Mouse (Mus musculus): ENCODE results near the gene Mgme1. TPM values are rescaled to one million over a fixed set of nuclear protein-coding genes. Genes with fewer than 3 reads are reported as not detected.

Mgme1 gene
- polyA plus RNA-seq, 1 experiment from 2014 or later = 11.3 TPM

GRCm38 (mm10) chr2:144268446-144269305 lies 1.8 kb upstream of the Mgme1 start:
- WGBS = 7% methylated on average over 6 of the region's 6 CpGs
- H3K9ac ChIP-seq (replicated peaks; ENCODE audit: low read depth, low read length) = 0 out of 2 replicates have a peak overlapping the region, but pooled peaks have one; percentile 17
- H3K27ac ChIP-seq (ENCODE audit: low read depth, low read length) = no peak overlapping the region
- H3K4me3 ChIP-seq (ENCODE audit: low read depth, low read length) = peak overlapping the region; percentile 88
- peaks cover 19% of the 10 kb centered on the region for H3K4me1 ChIP-seq (ENCODE audit: control insufficient read depth, insufficient read depth, low read length)
- no peak for ATAC-seq (ENCODE audit: low read depth)
- no peaks in the 10 kb centered on the region for H3K9me3 ChIP-seq (ENCODE audit: control insufficient read depth, low read length)
- H3K27me3 ChIP-seq (ENCODE audit: control insufficient read depth, insufficient read depth, low read length) = no peaks in the 10 kb centered on the region
- H3K4me2 ChIP-seq (ENCODE audit: low read depth, low read length) = peak overlapping the region; percentile 56
- H3K36me3 ChIP-seq (ENCODE audit: control insufficient read depth, insufficient read depth, low read length) = no peaks in the 10 kb centered on the region

- Histone ChIP-seq H3K27me3 (ENCODE audit: control insufficient read depth, insufficient read depth, low read length) (no peaks in the 10 kb centered on the region), H3K4me1 (ENCODE audit: control insufficient read depth, insufficient read depth, low read length) (peaks cover 19% of the 10 kb centered on the region), H3K27ac (ENCODE audit: low read depth, low read length) (no peak overlapping the region), H3K36me3 (ENCODE audit: control insufficient read depth, insufficient read depth, low read length) (no peaks in the 10 kb centered on the region), H3K9me3 (ENCODE audit: control insufficient read depth, low read length) (no peaks in the 10 kb centered on the region), H3K4me3 (ENCODE audit: low read depth, low read length) (peak overlapping the region; percentile 88), H3K9ac (replicated peaks; ENCODE audit: low read depth, low read length) (peak overlapping the region; percentile 86; the same call in 1 of the 2 replicates), H3K4me2 (ENCODE audit: low read depth, low read length) (peak overlapping the region; percentile 56)
- no peak for ATAC-seq (ENCODE audit: low read depth)
- under 1% methylated on average over 11 of the region's 11 CpGs for WGBS
These were observed 1.2 kb upstream of the Mgme1 start for GRCm38 (mm10) chr2:144269306-144269650.

GRCm38 (mm10) chr2:144269679-144270475 lies 586 bp upstream of the Mgme1 start:
- no peak for ATAC-seq (ENCODE audit: low read depth)
- Histone ChIP-seq H3K4me2 (ENCODE audit: low read depth, low read length) (peak overlapping the region; percentile 56), H3K36me3 (ENCODE audit: control insufficient read depth, insufficient read depth, low read length) (no peaks in the 10 kb centered on the region), H3K27me3 (ENCODE audit: control insufficient read depth, insufficient read depth, low read length) (no peaks in the 10 kb centered on the region), H3K9me3 (ENCODE audit: control insufficient read depth, low read length) (no peaks in the 10 kb centered on the region), H3K9ac (replicated peaks; ENCODE audit: low read depth, low read length) (peak overlapping the region; percentile 86), H3K4me1 (ENCODE audit: control insufficient read depth, insufficient read depth, low read length) (peaks cover 19% of the 10 kb centered on the region), H3K27ac (ENCODE audit: low read depth, low read length) (peak overlapping the region; percentile 91), H3K4me3 (ENCODE audit: low read depth, low read length) (peak overlapping the region; percentile 88)
- under 1% methylated on average over 31 of the region's 33 CpGs for WGBS

GRCm38 (mm10) chr2:144272088-144272487 lies 1.6 kb downstream of the Mgme1 start:
- no peak overlapping the region for H3K4me2 ChIP-seq (ENCODE audit: low read depth, low read length)
- 96% methylated on average over 12 of the region's 12 CpGs for WGBS

GRCm38 (mm10) chr2:144274741-144275140 lies 4.3 kb downstream of the Mgme1 start:
- H3K9me3 ChIP-seq (ENCODE audit: control insufficient read depth, low read length) = no peaks in the 10 kb centered on the region
- no peak overlapping the region for H3K4me3 ChIP-seq (ENCODE audit: low read depth, low read length)
- H3K9ac ChIP-seq (replicated peaks; ENCODE audit: low read depth, low read length) = no peak overlapping the region
- 0 out of 2 replicates have a peak, but pooled peaks cover 2% of the 10 kb centered on the region for H3K36me3 ChIP-seq (ENCODE audit: control insufficient read depth, insufficient read depth, low read length)
- 66% methylated on average over 8 of the region's 8 CpGs for WGBS
- no peak overlapping the region for H3K27ac ChIP-seq (ENCODE audit: low read depth, low read length)
- no peak for ATAC-seq (ENCODE audit: low read depth)
- H3K4me1 ChIP-seq (ENCODE audit: control insufficient read depth, insufficient read depth, low read length) = no peaks in the 10 kb centered on the region
- no peak overlapping the region for H3K4me2 ChIP-seq (ENCODE audit: low read depth, low read length)
- no peaks in the 10 kb centered on the region for H3K27me3 ChIP-seq (ENCODE audit: control insufficient read depth, insufficient read depth, low read length)

More at GRCm38 (mm10) chr2:144272088-144272487, 1.6 kb downstream of the Mgme1 start:
- Histone ChIP-seq H3K9me3 (ENCODE audit: control insufficient read depth, low read length) (no peaks in the 10 kb centered on the region), H3K36me3 (ENCODE audit: control insufficient read depth, insufficient read depth, low read length) (no peaks in the 10 kb centered on the region), H3K4me1 (ENCODE audit: control insufficient read depth, insufficient read depth, low read length) (peaks cover 19% of the 10 kb centered on the region), H3K27me3 (ENCODE audit: control insufficient read depth, insufficient read depth, low read length) (no peaks in the 10 kb centered on the region), H3K4me3 (ENCODE audit: low read depth, low read length) (no peak overlapping the region), H3K9ac (replicated peaks; ENCODE audit: low read depth, low read length) (no peak overlapping the region), H3K27ac (ENCODE audit: low read depth, low read length) (no peak overlapping the region)
- no peak for ATAC-seq (ENCODE audit: low read depth)

GRCm38 (mm10) chr2:144276885-144277284 lies 6.4 kb downstream of the Mgme1 start:
- H3K9ac ChIP-seq (replicated peaks; ENCODE audit: low read depth, low read length) = no peak overlapping the region
- H3K4me3 ChIP-seq (ENCODE audit: low read depth, low read length) = no peak overlapping the region
- H3K9me3 ChIP-seq (ENCODE audit: control insufficient read depth, low read length) = no peaks in the 10 kb centered on the region
- no peaks in the 10 kb centered on the region for H3K4me1 ChIP-seq (ENCODE audit: control insufficient read depth, insufficient read depth, low read length)
- H3K27me3 ChIP-seq (ENCODE audit: control insufficient read depth, insufficient read depth, low read length) = no peaks in the 10 kb centered on the region
- H3K36me3 ChIP-seq (ENCODE audit: control insufficient read depth, insufficient read depth, low read length) = 0 out of 2 replicates have a peak, but pooled peaks cover 2% of the 10 kb centered on the region
- 95% methylated on average over 3 of the region's 3 CpGs for WGBS
- H3K4me2 ChIP-seq (ENCODE audit: low read depth, low read length) = no peak overlapping the region
- no peak overlapping the region for H3K27ac ChIP-seq (ENCODE audit: low read depth, low read length)
- no peak for ATAC-seq (ENCODE audit: low read depth)

GRCm38 (mm10) chr2:144279742-144280141 lies 9.3 kb downstream of the Mgme1 start:
- no peaks in the 10 kb centered on the region for H3K27me3 ChIP-seq (ENCODE audit: control insufficient read depth, insufficient read depth, low read length)
- H3K4me1 ChIP-seq (ENCODE audit: control insufficient read depth, insufficient read depth, low read length) = no peaks in the 10 kb centered on the region
- no peaks in the 10 kb centered on the region for H3K9me3 ChIP-seq (ENCODE audit: control insufficient read depth, low read length)
- H3K27ac ChIP-seq (ENCODE audit: low read depth, low read length) = no peak overlapping the region
- no peak for ATAC-seq (ENCODE audit: low read depth)
- 57% methylated on average over 5 of the region's 5 CpGs for WGBS
- H3K36me3 ChIP-seq (ENCODE audit: control insufficient read depth, insufficient read depth, low read length) = 0 out of 2 replicates have a peak, but pooled peaks cover 2% of the 10 kb centered on the region
- no peak overlapping the region for H3K4me2 ChIP-seq (ENCODE audit: low read depth, low read length)
- no peak overlapping the region for H3K9ac ChIP-seq (replicated peaks; ENCODE audit: low read depth, low read length)
- no peak overlapping the region for H3K4me3 ChIP-seq (ENCODE audit: low read depth, low read length)

- Histone ChIP-seq H3K9ac (replicated peaks; ENCODE audit: low read depth, low read length) (no peak overlapping the region), H3K4me2 (ENCODE audit: low read depth, low read length) (no peak overlapping the region), H3K4me1 (ENCODE audit: control insufficient read depth, insufficient read depth, low read length) (no peaks in the 10 kb centered on the region), H3K4me3 (ENCODE audit: low read depth, low read length) (no peak overlapping the region), H3K9me3 (ENCODE audit: control insufficient read depth, low read length) (no peaks in the 10 kb centered on the region), H3K36me3 (ENCODE audit: control insufficient read depth, insufficient read depth, low read length) (0 out of 2 replicates have a peak, but pooled peaks cover 2% of the 10 kb centered on the region), H3K27me3 (ENCODE audit: control insufficient read depth, insufficient read depth, low read length) (no peaks in the 10 kb centered on the region), H3K27ac (ENCODE audit: low read depth, low read length) (no peak overlapping the region)
- ATAC-seq (ENCODE audit: low read depth) = no peak
- WGBS = 90% methylated on average over 3 of the region's 3 CpGs
These were observed 10.1 kb downstream of the Mgme1 start for GRCm38 (mm10) chr2:144280568-144280967.

- H3K27me3 ChIP-seq (ENCODE audit: control insufficient read depth, insufficient read depth, low read length) = no peaks in the 10 kb centered on the region
- no peak overlapping the region for H3K4me2 ChIP-seq (ENCODE audit: low read depth, low read length)
- WGBS = 72% methylated on average over 3 of the region's 3 CpGs
These were observed 11.0 kb downstream of the Mgme1 start for GRCm38 (mm10) chr2:144281417-144281816.

More at GRCm38 (mm10) chr2:144281417-144281816, 11.0 kb downstream of the Mgme1 start:
- H3K9me3 ChIP-seq (ENCODE audit: control insufficient read depth, low read length) = no peaks in the 10 kb centered on the region
- no peaks in the 10 kb centered on the region for H3K4me1 ChIP-seq (ENCODE audit: control insufficient read depth, insufficient read depth, low read length)
- H3K9ac ChIP-seq (replicated peaks; ENCODE audit: low read depth, low read length) = no peak overlapping the region
- no peak overlapping the region for H3K4me3 ChIP-seq (ENCODE audit: low read depth, low read length)
- ATAC-seq (ENCODE audit: low read depth) = no peak
- H3K27ac ChIP-seq (ENCODE audit: low read depth, low read length) = no peak overlapping the region
- H3K36me3 ChIP-seq (ENCODE audit: control insufficient read depth, insufficient read depth, low read length) = 0 out of 2 replicates have a peak, but pooled peaks cover 2% of the 10 kb centered on the region
